In genomic region chr2:90652993-90653392, GRCm38 (mm10) we compare ENCODE assay signal across 22 mouse cellular contexts. TPM values are rescaled to one million over a fixed set of nuclear protein-coding genes. Genes with fewer than 3 reads are reported as not detected.
DNase-seq lines count a peak whose midpoint lies in the region; ATAC-seq and TF ChIP-seq lines count a peak whose summit lies in the region.
"Had no signal": no experiment of that assay in that cellular context is flagged by ENCODE, and none has a peak within 500 bp of the region (broad histone marks: within the 10 kb centered on the region; RNA-seq: fewer than 3 reads in every experiment).

No protein-coding gene starts in this region.

- peak overlapping the region; percentile 44 for H3K27ac ChIP-seq in spleen, adult 2 months (ENCODE audit: insufficient read depth, low read length)
- no peak overlapping the region for H3K27ac ChIP-seq in forebrain, embryonic 14.5 days (ENCODE audit: low read depth, low read length)
- H3K27ac ChIP-seq: heart, embryonic 15.5 days; hindbrain, embryonic 13.5 days; left cerebral cortex, adult 2 months; limb, embryonic 15.5 days; lung, embryonic 15.5 days; midbrain, embryonic 10.5 days; neural tube, embryonic 15.5 days had no signal

- no peak for TF ChIP-seq CTCF in spleen, adult 2 months (IDR thresholded peaks at IDR 0.05; ENCODE audit: extremely low read depth, insufficient read depth, insufficient read length, insufficient replicate concordance)

- H3K4me1 ChIP-seq in spleen, adult 2 months (ENCODE audit: control insufficient read depth, insufficient read depth, insufficient read length) = peaks cover 23% of the 10 kb centered on the region
- H3K4me1 ChIP-seq in forebrain, embryonic 14.5 days (ENCODE audit: control insufficient read depth, insufficient read depth, low read length) = no peaks in the 10 kb centered on the region
- H3K4me1 ChIP-seq: heart, embryonic 15.5 days; hindbrain, embryonic 13.5 days; limb, embryonic 15.5 days; lung, embryonic 15.5 days; midbrain, embryonic 10.5 days; neural tube, embryonic 15.5 days had no signal

- no peak for TF ChIP-seq POLR2A in spleen, adult 2 months (IDR thresholded peaks at IDR 0.05; ENCODE audit: low read depth, low read length)

- H3K9me3 ChIP-seq in forebrain, embryonic 14.5 days (replicated peaks; ENCODE audit: control insufficient read depth, low read length) = no peaks in the 10 kb centered on the region
- H3K9me3 ChIP-seq: heart, embryonic 15.5 days; hindbrain, embryonic 13.5 days; limb, embryonic 15.5 days; lung, embryonic 15.5 days; midbrain, embryonic 10.5 days; neural tube, embryonic 15.5 days had no signal

- no peak for DNase-seq in spleen, adult 2 months (ENCODE audit: low read depth in 1 of 2, low spot score in 2 of 2)
- no peak for DNase-seq in spleen, postnatal 4 days (ENCODE audit: low spot score in 2 of 2)
- no peak for DNase-seq in forebrain, embryonic 14.5 days (ENCODE audit: low spot score)
- DNase-seq in adrenal gland, postnatal 4 days (ENCODE audit: low spot score in 2 of 2) = no peak
- no peak for DNase-seq in right cerebral cortex, adult 18-20 months
- DNase-seq: adrenal gland, postnatal 10 days; cerebellum, adult 9-11 months; gastrocnemius, postnatal 36 days; heart, postnatal 36 days; kidney, adult 8-10 months; kidney, postnatal 10 days; lung, postnatal 36 days had no signal

- 39% methylated on average over 4 of the region's 4 CpGs for WGBS in spleen, adult 2 months
- 67% methylated on average over 4 of the region's 4 CpGs for WGBS in forebrain, embryonic 14.5 days

- peak; percentile 76 for ATAC-seq in activated CD4-positive, CD25-positive, alpha-beta regulatory T cell, adult 4 months
- peak; percentile 72 for ATAC-seq in megakaryocyte-erythroid progenitor cell, adult 5-6 weeks (replicated peaks; ENCODE audit: low FRiP score, low TSS enrichment, poor library complexity, severe bottlenecking)
- ATAC-seq in forebrain, embryonic 14.5 days = no peak
- ATAC-seq: midbrain, embryonic 16.5 days had no signal

- no peak overlapping the region for H3K4me3 ChIP-seq in spleen, adult 2 months (ENCODE audit: extremely low read depth, insufficient read depth, insufficient read length)
- no peak overlapping the region for H3K4me3 ChIP-seq in forebrain, embryonic 14.5 days (ENCODE audit: low read depth, low read length)
- H3K4me3 ChIP-seq: heart, embryonic 15.5 days; hindbrain, embryonic 13.5 days; left cerebral cortex, adult 2 months; limb, embryonic 15.5 days; lung, embryonic 15.5 days; midbrain, embryonic 10.5 days; neural tube, embryonic 15.5 days had no signal

- H3K27me3 ChIP-seq in spleen, adult 2 months (ENCODE audit: control insufficient read depth, insufficient read depth, low read length) = no peaks in the 10 kb centered on the region
- no peaks in the 10 kb centered on the region for H3K27me3 ChIP-seq in forebrain, embryonic 14.5 days (replicated peaks; ENCODE audit: control insufficient read depth, insufficient read depth, low read length)
- H3K27me3 ChIP-seq: heart, embryonic 15.5 days; hindbrain, embryonic 13.5 days; lung, embryonic 15.5 days; neural tube, embryonic 15.5 days had no signal

- no peaks in the 10 kb centered on the region for H3K36me3 ChIP-seq in spleen, adult 2 months (ENCODE audit: control insufficient read depth, insufficient read depth, low read length)
- H3K36me3 ChIP-seq in forebrain, embryonic 14.5 days (ENCODE audit: control insufficient read depth, insufficient read depth, low read length) = no peaks in the 10 kb centered on the region
- H3K36me3 ChIP-seq: heart, embryonic 15.5 days; hindbrain, embryonic 13.5 days; limb, embryonic 15.5 days; lung, embryonic 15.5 days; midbrain, embryonic 10.5 days; neural tube, embryonic 15.5 days had no signal

- H3K4me2 ChIP-seq in forebrain, embryonic 14.5 days (ENCODE audit: low read length) = no peak overlapping the region
- H3K4me2 ChIP-seq: heart, embryonic 15.5 days; hindbrain, embryonic 13.5 days; limb, embryonic 15.5 days; lung, embryonic 15.5 days; neural tube, embryonic 15.5 days had no signal

- no peak overlapping the region for H3K9ac ChIP-seq in forebrain, embryonic 14.5 days (ENCODE audit: low read length)
- H3K9ac ChIP-seq: heart, embryonic 15.5 days; hindbrain, embryonic 13.5 days; limb, embryonic 15.5 days; lung, embryonic 15.5 days; neural tube, embryonic 15.5 days had no signal

RNA-seq across cellular contexts. Expression of gene Nup160, which starts 24.0 kb away (rescaled TPM):
- polyA plus RNA-seq in spleen, adult 2 months (2012; rRNA removed) = 10.3 and 11.5 TPM in 2 replicates
- 10 to 100 TPM; 23.4 to 28.1 TPM for polyA plus RNA-seq in activated CD4-positive, CD25-positive, alpha-beta regulatory T cell, adult 4 months (2017; shearing (Covaris generic))
- 80.6 and 105 TPM in 2 replicates for total RNA-seq in megakaryocyte-erythroid progenitor cell, adult 5-6 weeks (2014; fragmentation: Nextera tagmentation)
- total RNA-seq in megakaryocyte-erythroid progenitor cell, adult 5-6 weeks (2017) = 50.0 and 57.4 TPM in 2 replicates
- 31.0 and 31.9 TPM in 2 replicates for polyA plus RNA-seq in forebrain, embryonic 14.5 days (2014; fragmentation: Nextera tagmentation; extraction: Ambion mirVana)
- 10 to 100 TPM; 29.4 to 30.9 TPM for total RNA-seq in adrenal gland, postnatal 4 days (2021)
